Mouse (Mus musculus) embryo, embryonic 9.5 days (tissue): Measurements from ENCODE around the gene Ptpn11.

Experiments used
- DNase-seq: peaks from one replicate; pipeline ENCODE4 v3.0.0-alpha.2; 2017; ENCODE audit errors: extremely low spot score

The Ptpn11 gene

GRCm38 (mm10) chr5:121082605-121083004 is 108.6 kb downstream of the Ptpn11 start:
- no peak for DNase-seq

- DNase-seq = no peak
Observed at GRCm38 (mm10) chr5:121081754-121082153, 109.4 kb downstream of the Ptpn11 start.
